ENCODE assay signal across 17 mouse cellular contexts in genomic region chr19:37488608-37489262, GRCm38 (mm10). TPM values are rescaled to one million over a fixed set of nuclear protein-coding genes. Genes with fewer than 3 reads are reported as not detected.
DNase-seq lines count a peak whose midpoint lies in the region; ATAC-seq and TF ChIP-seq lines count a peak whose summit lies in the region.
"Had no signal": no experiment of that assay in that cellular context is flagged by ENCODE, and none has a peak within 500 bp of the region (broad histone marks: within the 10 kb centered on the region; RNA-seq: fewer than 3 reads in every experiment).

No protein-coding gene starts in this region.

- H3K4me3 ChIP-seq in kidney, postnatal 0 days (replicated peaks; ENCODE audit: low read depth, low read length), result no peak overlapping the region
- H3K4me3 ChIP-seq in kidney, embryonic 14.5 days (ENCODE audit: low read length), result no peak overlapping the region
- H3K4me3 ChIP-seq in MEL (ENCODE audit: control insufficient read depth in 1 of 2, insufficient read depth in 1 of 2, low read depth in 2 of 2, low read length in 2 of 2), result peak overlapping the region in 1 of 2 experiments; percentile 32; a peak in 1 of 4 replicates
- H3K4me3 ChIP-seq: embryonic facial prominence, embryonic 13.5 days; hindbrain, embryonic 12.5 days; intestine, embryonic 15.5 days; midbrain, embryonic 13.5 days had no signal

- intact Hi-C loops in gastrocnemius, postnatal 36 days (cut with DNase I), result no loop called here

- no peak overlapping the region for H3K4me2 ChIP-seq in kidney, postnatal 0 days (ENCODE audit: low read length)
- H3K4me2 ChIP-seq in kidney, embryonic 14.5 days (replicated peaks; ENCODE audit: low read depth, low read length), result no peak overlapping the region
- H3K4me2 ChIP-seq: embryonic facial prominence, embryonic 13.5 days; hindbrain, embryonic 12.5 days; intestine, embryonic 15.5 days; midbrain, embryonic 13.5 days had no signal

- ATAC-seq in kidney, postnatal 0 days (replicated peaks; ENCODE audit: low FRiP score, low read depth), result no peak
- ATAC-seq in kidney, embryonic 14.5 days (ENCODE audit: low FRiP score, low TSS enrichment), result no peak
- ATAC-seq in megakaryocyte, adult 5-6 weeks (ENCODE audit: poor library complexity, severe bottlenecking), result peak; percentile 90
- ATAC-seq: intestine, embryonic 15.5 days; midbrain, embryonic 13.5 days had no signal

- H3K9ac ChIP-seq in kidney, postnatal 0 days (ENCODE audit: low read depth, low read length), result no peak overlapping the region
- no peak overlapping the region for H3K9ac ChIP-seq in kidney, embryonic 14.5 days (ENCODE audit: low read depth, low read length)
- H3K9ac ChIP-seq in MEL (ENCODE audit: control insufficient read depth, low read depth, low read length, poor library complexity, severe bottlenecking), result no peak overlapping the region
- H3K9ac ChIP-seq: embryonic facial prominence, embryonic 13.5 days; hindbrain, embryonic 12.5 days; intestine, embryonic 15.5 days; midbrain, embryonic 13.5 days had no signal

- H3K9me3 ChIP-seq in kidney, postnatal 0 days (replicated peaks; ENCODE audit: low read length), result no peaks in the 10 kb centered on the region
- no peaks in the 10 kb centered on the region for H3K9me3 ChIP-seq in kidney, embryonic 14.5 days (ENCODE audit: control insufficient read depth, low read length)
- no peaks in the 10 kb centered on the region for H3K9me3 ChIP-seq in MEL (replicated peaks; ENCODE audit: insufficient read depth, low read length)
- H3K9me3 ChIP-seq: embryonic facial prominence, embryonic 13.5 days; hindbrain, embryonic 12.5 days; intestine, embryonic 15.5 days; midbrain, embryonic 13.5 days had no signal

- TF ChIP-seq RAD21 in MEL (IDR thresholded peaks at IDR 0.05; ENCODE audit: low read depth, low read length), result no peak

- DNase-seq in kidney, postnatal 0 days (ENCODE audit: low spot score), result peak; percentile 22
- DNase-seq in 3T3-L1 (ENCODE audit: low read depth, low spot score), result peak; percentile 52
- DNase-seq in MEL (ENCODE audit: low read depth, low spot score), result peak; percentile 79
- DNase-seq in right cerebral cortex, adult 18-20 months, result no peak
- no peak for DNase-seq in gastrocnemius, postnatal 36 days
- DNase-seq in kidney, adult 18-20 months, result no peak
- DNase-seq: cerebellum, postnatal 36 days; kidney, postnatal 10 days; lung, postnatal 14 days; right cerebral cortex, postnatal 14 days; thymus, adult 2 months had no signal

- no peaks in the 10 kb centered on the region for H3K36me3 ChIP-seq in kidney, postnatal 0 days (ENCODE audit: insufficient read depth, low read length)
- no peaks in the 10 kb centered on the region for H3K36me3 ChIP-seq in kidney, embryonic 14.5 days (ENCODE audit: control insufficient read depth, insufficient read depth, low read length)
- H3K36me3 ChIP-seq in MEL (ENCODE audit: control insufficient read depth in 1 of 2, insufficient read depth in 2 of 2, low read length in 2 of 2), result peaks cover 0 to 10% of the 10 kb centered on the region in 2 experiments; a peak in 2 of 4 replicates
- H3K36me3 ChIP-seq: embryonic facial prominence, embryonic 13.5 days; hindbrain, embryonic 12.5 days; intestine, embryonic 15.5 days; midbrain, embryonic 13.5 days had no signal

- 70% methylated on average over 7 of the region's 7 CpGs for WGBS in kidney, postnatal 0 days
- 61% methylated on average over 7 of the region's 7 CpGs for WGBS in kidney, embryonic 14.5 days

- no peaks in the 10 kb centered on the region; the same call in 1 of the 2 replicates for H3K4me1 ChIP-seq in kidney, postnatal 0 days (replicated peaks; ENCODE audit: insufficient read depth, low read length)
- no peaks in the 10 kb centered on the region for H3K4me1 ChIP-seq in kidney, embryonic 14.5 days (ENCODE audit: control insufficient read depth, insufficient read depth, low read length)
- peaks cover 4 to 12% of the 10 kb centered on the region in 2 experiments for H3K4me1 ChIP-seq in MEL (ENCODE audit: control insufficient read depth in 1 of 2, insufficient read depth in 2 of 2, low read length in 2 of 2)
- H3K4me1 ChIP-seq: embryonic facial prominence, embryonic 13.5 days; hindbrain, embryonic 12.5 days; intestine, embryonic 15.5 days; midbrain, embryonic 13.5 days had no signal

- H3K79me2 ChIP-seq in MEL (ENCODE audit: control insufficient read depth, insufficient read depth, low read length, poor library complexity), result no peaks in the 10 kb centered on the region

- TF ChIP-seq EP300 in MEL (IDR thresholded peaks at IDR 0.05; ENCODE audit: low read depth in 1 of 2, low read length in 2 of 2), result no peak; a peak in 1 of 4 replicates

- no peak overlapping the region for H3K27ac ChIP-seq in kidney, postnatal 0 days
- no peak overlapping the region for H3K27ac ChIP-seq in kidney, embryonic 14.5 days (ENCODE audit: low read depth, low read length)
- H3K27ac ChIP-seq in MEL (ENCODE audit: control insufficient read depth, low read depth, low read length), result no peak overlapping the region
- H3K27ac ChIP-seq: embryonic facial prominence, embryonic 13.5 days; hindbrain, embryonic 12.5 days; intestine, embryonic 15.5 days; midbrain, embryonic 13.5 days had no signal

- no peaks in the 10 kb centered on the region for H3K27me3 ChIP-seq in kidney, postnatal 0 days (ENCODE audit: insufficient read depth, low read length)
- no peaks in the 10 kb centered on the region for H3K27me3 ChIP-seq in kidney, embryonic 14.5 days (ENCODE audit: control insufficient read depth, insufficient read depth, low read length)
- H3K27me3 ChIP-seq in MEL (ENCODE audit: control insufficient read depth in 1 of 2, insufficient read depth in 2 of 2, low read length in 2 of 2), result no peaks in the 10 kb centered on the region
- H3K27me3 ChIP-seq: embryonic facial prominence, embryonic 13.5 days; hindbrain, embryonic 12.5 days; intestine, embryonic 15.5 days; midbrain, embryonic 13.5 days had no signal

- peak in 1 of 2 experiments; percentile 44; a peak in 1 of 4 replicates for TF ChIP-seq POLR2A in MEL (IDR thresholded peaks at IDR 0.05; ENCODE audit: control insufficient read depth in 1 of 2, insufficient read depth in 1 of 2, low read depth in 1 of 2, low read length in 2 of 2, poor library complexity in 1 of 2)

- no peak for TF ChIP-seq CTCF in kidney, postnatal 0 days (IDR thresholded peaks at IDR 0.05; ENCODE audit: low read depth)
- no peak for TF ChIP-seq CTCF in MEL (IDR thresholded peaks at IDR 0.05 in 2 of 3, conservative IDR thresholded peaks at IDR 0.05 in 1 of 3; ENCODE audit: control insufficient read depth in 1 of 3, insufficient read depth in 1 of 3, low read depth in 2 of 3, low read length in 3 of 3, poor library complexity in 1 of 3, severe bottlenecking in 1 of 3)

TF ChIP-seq in MEL, 35 proteins besides CTCF, POLR2A, EP300 and RAD21:
- TF ChIP-seq MAFK (IDR thresholded peaks at IDR 0.05; ENCODE audit: borderline replicate concordance, low read depth, low read length) (no peak), NELFE (IDR thresholded peaks at IDR 0.05; ENCODE audit: low read depth, low read length) (peak; percentile 31; the same call in 1 of the 2 replicates), TBP (IDR thresholded peaks at IDR 0.05; ENCODE audit: low read depth, low read length) (peak; percentile 66; the same call in 1 of the 2 replicates), ZNF384 (IDR thresholded peaks at IDR 0.05; ENCODE audit: low read depth, low read length) (peak; percentile 79), ELF1 (IDR thresholded peaks at IDR 0.05; ENCODE audit: low read depth, low read length) (peak; percentile 40; the same call in 1 of the 2 replicates)

RNA-seq across cellular contexts. Expression of gene Hhex, which starts 54.1 kb away (rescaled TPM):
- 7.6 and 10.1 TPM in 2 replicates for polyA plus RNA-seq in kidney, postnatal 0 days (2015; fragmentation: Nextera tagmentation; extraction: Ambion mirVana)
- 11.5 and 11.6 TPM in 2 replicates for polyA plus RNA-seq in kidney, embryonic 14.5 days (2014; fragmentation: Nextera tagmentation; extraction: Ambion mirVana)
- total RNA-seq in MEL (2012; rRNA removed), result not detected in 2 replicates
- polyA plus RNA-seq in MEL (2012; ENCODE audit: insufficient read depth in 1 of 2, insufficient read length in 2 of 2, low read depth in 1 of 2, low replicate concordance in 2 of 2, missing spikeins in 1 of 2), result not detected
- total RNA-seq in megakaryocyte, adult 5-6 weeks (2015), result 113 and 118 TPM in 2 replicates
- 26.5 and 34.9 TPM in 2 replicates for total RNA-seq in megakaryocyte, adult 5-6 weeks (2017)
- total RNA-seq in gastrocnemius, postnatal 36 days (2021), result 1 to 10 TPM; 1.4 to 2.2 TPM

Comparison
In these comparisons a context has a peak if more than half of its experiments do, and no peak if none do; other contexts are left out.
1. DNase-seq: peak in kidney, postnatal 0 days (single experiment), 3T3-L1 (single experiment) and MEL (single experiment); none in right cerebral cortex, adult 18-20 months (single experiment), gastrocnemius, postnatal 36 days (0 of 2) and kidney, adult 18-20 months (single experiment).
2. RNA of gene Hhex, which starts 54.1 kb away (total RNA-seq): 26.5 to 118 TPM in megakaryocyte, adult 5-6 weeks; 1.4 to 2.2 TPM in gastrocnemius, postnatal 36 days and not detected in MEL; every median in the first group is over 4 times any median in the second.